Mouse (Mus musculus): ENCODE measurements around the gene Erbin. TPM values are rescaled to one million over a fixed set of nuclear protein-coding genes. Genes with fewer than 3 reads are reported as not detected.

Erbin gene
- polyA plus RNA-seq, 1 experiment: 6.2 TPM

DNA sequence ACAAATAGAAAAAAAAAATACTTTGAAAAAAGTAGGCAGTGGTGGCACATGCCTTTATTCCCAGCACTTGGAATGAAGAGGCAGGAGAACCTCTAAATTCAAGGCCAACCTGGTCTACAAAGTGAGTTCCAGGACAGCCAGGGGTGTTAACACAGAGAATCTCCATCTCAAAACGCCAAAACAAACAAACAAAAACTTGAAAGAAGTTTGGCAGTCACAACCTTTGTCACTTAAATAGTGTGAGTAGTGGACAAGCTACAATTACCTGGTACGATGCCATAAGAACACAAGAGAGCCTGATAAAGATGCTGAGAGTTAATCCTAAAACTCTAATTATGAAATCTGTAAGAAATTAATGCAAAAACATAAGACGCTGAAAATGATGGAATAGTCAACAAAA lies 8.0 kb downstream of the Erbin start:
- peaks cover 9% of the 10 kb centered on the region; the same call in 1 of the 2 replicates for H3K4me1 ChIP-seq (ENCODE audit: control insufficient read depth, insufficient read depth, insufficient read length)

DNA sequence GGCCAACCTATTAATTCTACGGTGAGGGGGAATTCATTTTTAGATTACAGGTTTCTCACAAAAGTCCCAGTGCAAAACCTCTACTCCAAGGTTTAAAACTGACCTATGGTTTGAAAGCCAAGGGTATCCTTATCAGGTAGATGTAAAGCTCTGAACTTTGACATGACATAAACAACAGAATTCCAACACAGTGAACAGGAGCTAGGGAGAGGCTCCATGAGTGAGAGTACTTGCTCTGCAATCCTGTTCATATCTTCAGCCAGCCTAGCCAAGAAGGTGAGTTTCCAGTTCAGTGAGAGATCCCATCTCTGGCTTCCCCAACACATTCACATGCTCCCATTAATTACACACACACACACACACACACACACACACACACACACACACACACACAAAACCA lies 9.7 kb downstream of the Erbin start:
- Histone ChIP-seq H3K36me3 (ENCODE audit: control insufficient read depth, insufficient read depth, low read length) (no peaks in the 10 kb centered on the region), H3K27ac (ENCODE audit: insufficient read depth, low read length) (no peak overlapping the region), H3K27me3 (ENCODE audit: control insufficient read depth, insufficient read depth, low read length) (no peaks in the 10 kb centered on the region), H3K4me3 (ENCODE audit: extremely low read depth, insufficient read depth, insufficient read length) (no peak overlapping the region), H3K4me1 (ENCODE audit: control insufficient read depth, insufficient read depth, insufficient read length) (peaks cover 9% of the 10 kb centered on the region; the same call in 1 of the 2 replicates)
- DNase-seq (ENCODE audit: low read depth in 1 of 2, low spot score in 2 of 2): no peak
- TF ChIP-seq CTCF (IDR thresholded peaks at IDR 0.05; ENCODE audit: extremely low read depth, insufficient read depth, insufficient read length, insufficient replicate concordance) (no peak), POLR2A (IDR thresholded peaks at IDR 0.05; ENCODE audit: low read depth, low read length) (no peak)
- WGBS: 91% methylated on average over 1 of the region's 1 CpGs

More for the DNA sequence above, 8.0 kb downstream of the Erbin start:
- WGBS: 92% methylated on average over 3 of the region's 3 CpGs
- no peak overlapping the region for H3K4me3 ChIP-seq (ENCODE audit: extremely low read depth, insufficient read depth, insufficient read length)
- H3K27ac ChIP-seq (ENCODE audit: insufficient read depth, low read length): no peak overlapping the region
- no peaks in the 10 kb centered on the region for H3K36me3 ChIP-seq (ENCODE audit: control insufficient read depth, insufficient read depth, low read length)
- TF ChIP-seq POLR2A (IDR thresholded peaks at IDR 0.05; ENCODE audit: low read depth, low read length) (no peak), CTCF (IDR thresholded peaks at IDR 0.05; ENCODE audit: extremely low read depth, insufficient read depth, insufficient read length, insufficient replicate concordance) (no peak)
- no peak for DNase-seq (ENCODE audit: low read depth in 1 of 2, low spot score in 2 of 2)
- H3K27me3 ChIP-seq (ENCODE audit: control insufficient read depth, insufficient read depth, low read length): no peaks in the 10 kb centered on the region

DNA sequence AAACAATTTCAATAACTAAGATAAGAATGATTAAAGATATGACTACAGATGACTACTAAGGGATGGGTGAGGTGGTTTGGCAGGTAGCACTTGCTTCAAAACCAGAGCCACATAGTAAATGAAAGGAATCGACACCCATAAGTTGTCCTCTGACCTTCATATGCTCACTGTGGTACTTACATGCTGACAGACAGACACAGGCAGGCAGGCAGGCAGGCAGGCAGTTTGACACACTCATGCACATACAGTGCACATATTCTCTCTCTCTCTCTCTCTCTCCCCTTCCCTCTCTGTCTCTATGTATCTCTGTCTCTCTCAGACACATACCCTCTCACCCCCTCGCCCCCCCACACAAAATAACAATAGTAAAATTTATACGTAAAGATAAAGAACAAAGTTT lies 10.4 kb downstream of the Erbin start:
- no peaks in the 10 kb centered on the region for H3K27me3 ChIP-seq (ENCODE audit: control insufficient read depth, insufficient read depth, low read length)
- TF ChIP-seq POLR2A (IDR thresholded peaks at IDR 0.05; ENCODE audit: low read depth, low read length) (no peak), CTCF (IDR thresholded peaks at IDR 0.05; ENCODE audit: extremely low read depth, insufficient read depth, insufficient read length, insufficient replicate concordance) (no peak)
- H3K27ac ChIP-seq (ENCODE audit: insufficient read depth, low read length): no peak overlapping the region
- no peak overlapping the region for H3K4me3 ChIP-seq (ENCODE audit: extremely low read depth, insufficient read depth, insufficient read length)
- no peaks in the 10 kb centered on the region for H3K36me3 ChIP-seq (ENCODE audit: control insufficient read depth, insufficient read depth, low read length)
- no peak for DNase-seq (ENCODE audit: low read depth in 1 of 2, low spot score in 2 of 2)
- WGBS: 73% methylated on average over 3 of the region's 3 CpGs
- H3K4me1 ChIP-seq (ENCODE audit: control insufficient read depth, insufficient read depth, insufficient read length): peaks cover 9% of the 10 kb centered on the region; the same call in 1 of the 2 replicates

DNA sequence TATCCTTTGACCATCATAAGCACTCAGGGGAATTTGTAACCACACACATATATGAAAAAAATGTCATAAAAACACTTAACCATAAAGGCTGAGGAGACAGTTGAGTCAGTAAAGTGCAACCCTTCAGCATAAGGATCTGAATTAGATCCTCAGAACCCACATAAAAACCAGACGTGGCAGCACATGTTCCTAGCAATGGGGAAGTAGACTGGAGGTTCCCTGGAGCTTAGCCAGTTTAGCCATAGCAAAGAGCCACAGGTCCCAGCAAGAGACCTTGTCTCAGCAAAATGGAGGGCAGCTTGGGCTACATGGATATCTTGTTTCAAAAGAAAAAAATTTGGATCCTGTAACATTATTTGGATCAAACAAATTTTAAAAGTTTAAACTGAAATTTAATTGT lies 20.3 kb downstream of the Erbin start:
- no peak for DNase-seq (ENCODE audit: low read depth in 1 of 2, low spot score in 2 of 2)
- Histone ChIP-seq H3K4me3 (ENCODE audit: extremely low read depth, insufficient read depth, insufficient read length) (no peak overlapping the region), H3K36me3 (ENCODE audit: control insufficient read depth, insufficient read depth, low read length) (no peaks in the 10 kb centered on the region), H3K27me3 (ENCODE audit: control insufficient read depth, insufficient read depth, low read length) (no peaks in the 10 kb centered on the region), H3K4me1 (ENCODE audit: control insufficient read depth, insufficient read depth, insufficient read length) (no peaks in the 10 kb centered on the region; the same call in 1 of the 2 replicates), H3K27ac (ENCODE audit: insufficient read depth, low read length) (no peak overlapping the region)
- WGBS: 10% methylated on average over 1 of the region's 1 CpGs
- no peak for TF ChIP-seq CTCF (IDR thresholded peaks at IDR 0.05; ENCODE audit: extremely low read depth, insufficient read depth, insufficient read length, insufficient replicate concordance)
- no peak for TF ChIP-seq POLR2A (IDR thresholded peaks at IDR 0.05; ENCODE audit: low read depth, low read length)

DNA sequence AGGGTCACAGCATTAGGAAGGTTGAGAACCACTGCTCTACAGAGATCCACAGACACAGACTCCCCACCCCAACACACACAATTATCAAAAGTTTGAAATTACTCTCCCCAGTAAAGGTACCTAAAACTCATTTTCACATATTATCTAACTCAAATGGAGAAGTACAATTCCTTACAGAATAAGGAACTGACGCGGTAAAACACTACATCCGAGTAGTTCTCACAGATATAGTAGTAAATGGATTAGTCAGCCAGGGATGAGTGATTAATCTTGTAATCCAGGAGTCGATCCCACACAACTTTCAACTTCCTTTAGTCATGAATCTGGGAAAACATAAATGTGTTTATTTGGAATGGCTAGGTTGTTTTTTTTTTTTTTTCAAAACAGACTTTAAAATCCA lies 22.7 kb downstream of the Erbin start:
- no peak overlapping the region for H3K27ac ChIP-seq (ENCODE audit: insufficient read depth, low read length)
- 82% methylated on average over 4 of the region's 4 CpGs for WGBS
- no peak for TF ChIP-seq CTCF (IDR thresholded peaks at IDR 0.05; ENCODE audit: extremely low read depth, insufficient read depth, insufficient read length, insufficient replicate concordance)
- no peak for TF ChIP-seq POLR2A (IDR thresholded peaks at IDR 0.05; ENCODE audit: low read depth, low read length)
- no peaks in the 10 kb centered on the region; the same call in 1 of the 2 replicates for H3K4me1 ChIP-seq (ENCODE audit: control insufficient read depth, insufficient read depth, insufficient read length)
- DNase-seq (ENCODE audit: low read depth in 1 of 2, low spot score in 2 of 2): no peak
- no peaks in the 10 kb centered on the region for H3K36me3 ChIP-seq (ENCODE audit: control insufficient read depth, insufficient read depth, low read length)
- H3K27me3 ChIP-seq (ENCODE audit: control insufficient read depth, insufficient read depth, low read length): no peaks in the 10 kb centered on the region
- H3K4me3 ChIP-seq (ENCODE audit: extremely low read depth, insufficient read depth, insufficient read length): no peak overlapping the region

DNA sequence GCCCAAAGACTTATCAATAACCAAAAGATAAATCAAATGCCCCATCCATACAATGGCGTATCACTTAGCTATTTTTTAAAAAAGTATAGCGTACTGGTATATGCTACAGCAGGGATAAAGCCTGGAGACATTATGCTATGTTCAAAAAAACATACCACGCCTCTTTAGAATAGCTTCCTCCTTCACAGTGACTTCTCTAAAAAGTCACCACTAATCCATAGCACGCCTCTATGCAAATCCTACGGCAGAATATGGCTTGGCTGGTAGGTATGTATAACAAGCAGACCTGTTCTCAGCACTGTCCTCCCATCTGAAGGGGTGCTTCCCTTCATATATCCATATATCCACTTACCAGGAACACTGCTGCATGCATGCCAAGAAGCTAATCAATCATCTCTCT lies 27.2 kb downstream of the Erbin start:
- WGBS: 49% methylated on average over 5 of the region's 5 CpGs
- Histone ChIP-seq H3K4me3 (ENCODE audit: extremely low read depth, insufficient read depth, insufficient read length) (no peak overlapping the region), H3K4me1 (ENCODE audit: control insufficient read depth, insufficient read depth, insufficient read length) (no peaks in the 10 kb centered on the region), H3K27me3 (ENCODE audit: control insufficient read depth, insufficient read depth, low read length) (no peaks in the 10 kb centered on the region), H3K27ac (ENCODE audit: insufficient read depth, low read length) (no peak overlapping the region), H3K36me3 (ENCODE audit: control insufficient read depth, insufficient read depth, low read length) (no peaks in the 10 kb centered on the region)
- peak in 1 of 2 experiments; percentile 11 for DNase-seq (ENCODE audit: low read depth in 1 of 2, low spot score in 2 of 2)
- TF ChIP-seq CTCF (IDR thresholded peaks at IDR 0.05; ENCODE audit: extremely low read depth, insufficient read depth, insufficient read length, insufficient replicate concordance) (no peak), POLR2A (IDR thresholded peaks at IDR 0.05; ENCODE audit: low read depth, low read length) (no peak)

DNA sequence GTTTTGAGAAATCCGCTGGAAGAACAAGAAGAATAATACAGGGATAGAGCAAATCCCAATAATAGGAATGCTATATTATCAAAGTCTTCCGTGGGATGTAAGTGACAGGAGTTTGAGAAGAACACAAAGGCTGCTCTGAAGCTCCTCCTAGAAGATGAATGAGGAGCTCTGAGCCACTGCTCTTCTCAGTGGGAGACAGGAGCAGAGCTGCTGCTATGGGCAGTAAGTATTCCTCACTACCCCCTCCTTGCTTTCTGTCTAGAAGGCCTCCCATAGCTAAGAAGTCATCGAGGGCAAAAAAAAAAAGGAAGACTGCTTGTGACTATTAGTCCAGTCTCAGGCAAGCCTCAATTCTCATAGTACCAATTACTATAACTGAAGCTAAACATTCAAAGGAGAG lies 30.3 kb downstream of the Erbin start:
- WGBS: 64% methylated on average over 3 of the region's 3 CpGs

More for the DNA sequence above, 30.3 kb downstream of the Erbin start:
- no peaks in the 10 kb centered on the region for H3K4me1 ChIP-seq (ENCODE audit: control insufficient read depth, insufficient read depth, insufficient read length)
- H3K36me3 ChIP-seq (ENCODE audit: control insufficient read depth, insufficient read depth, low read length): peaks cover 4% of the 10 kb centered on the region
- H3K27ac ChIP-seq (ENCODE audit: insufficient read depth, low read length): no peak overlapping the region
- no peaks in the 10 kb centered on the region for H3K27me3 ChIP-seq (ENCODE audit: control insufficient read depth, insufficient read depth, low read length)
- no peak overlapping the region for H3K4me3 ChIP-seq (ENCODE audit: extremely low read depth, insufficient read depth, insufficient read length)
- DNase-seq (ENCODE audit: low read depth in 1 of 2, low spot score in 2 of 2): no peak
- no peak for TF ChIP-seq CTCF (IDR thresholded peaks at IDR 0.05; ENCODE audit: extremely low read depth, insufficient read depth, insufficient read length, insufficient replicate concordance)
- TF ChIP-seq POLR2A (IDR thresholded peaks at IDR 0.05; ENCODE audit: low read depth, low read length): no peak
